8 mouse cellular contexts compared by ENCODE assay signal in genomic region chr7:27378431-27378830, GRCm38 (mm10). TPM values are rescaled to one million over a fixed set of nuclear protein-coding genes. Genes with fewer than 3 reads are reported as not detected.
DNase-seq lines count a peak whose midpoint lies in the region; TF ChIP-seq lines count a peak whose summit lies in the region.

No protein-coding gene starts in this region.

- H3K4me3 ChIP-seq in layer of hippocampus, adult 2 months, result no peak overlapping the region
- H3K4me3 ChIP-seq in MEL (ENCODE audit: control insufficient read depth in 1 of 2, insufficient read depth in 1 of 2, low read depth in 2 of 2, low read length in 2 of 2), result no peak overlapping the region

- H3K9me3 ChIP-seq in MEL (replicated peaks; ENCODE audit: insufficient read depth, low read length), result no peaks in the 10 kb centered on the region

- no peak overlapping the region for H3K27ac ChIP-seq in layer of hippocampus, adult 2 months
- no peak overlapping the region for H3K27ac ChIP-seq in MEL (ENCODE audit: control insufficient read depth, low read depth, low read length)

- no peak for TF ChIP-seq EP300 in MEL (IDR thresholded peaks at IDR 0.05; ENCODE audit: low read depth in 1 of 2, low read length in 2 of 2)

- H3K4me1 ChIP-seq in MEL (ENCODE audit: control insufficient read depth in 1 of 2, insufficient read depth in 2 of 2, low read length in 2 of 2), result peaks cover 0 to 3% of the 10 kb centered on the region in 2 experiments; a peak in 2 of 4 replicates

- no peaks in the 10 kb centered on the region; a peak in 1 of 4 replicates for H3K27me3 ChIP-seq in MEL (ENCODE audit: control insufficient read depth in 1 of 2, insufficient read depth in 2 of 2, low read length in 2 of 2)

- TF ChIP-seq POLR2A in MEL (IDR thresholded peaks at IDR 0.05; ENCODE audit: control insufficient read depth in 1 of 2, insufficient read depth in 1 of 2, low read depth in 1 of 2, low read length in 2 of 2, poor library complexity in 1 of 2), result no peak

- H3K9ac ChIP-seq in MEL (ENCODE audit: control insufficient read depth, low read depth, low read length, poor library complexity, severe bottlenecking), result no peak overlapping the region

- no peaks in the 10 kb centered on the region for H3K79me2 ChIP-seq in MEL (ENCODE audit: control insufficient read depth, insufficient read depth, low read length, poor library complexity)

- no peak for DNase-seq in layer of hippocampus, adult 2 months (ENCODE audit: low spot score in 2 of 2)
- DNase-seq in layer of hippocampus, adult 8-10 months (ENCODE audit: low spot score in 2 of 2), result no peak
- DNase-seq in MEL (ENCODE audit: low read depth, low spot score), result peak; percentile 72
- DNase-seq in embryo, embryonic 11 days, result peak; percentile 65
- peak; percentile 51 for DNase-seq in lung, postnatal 25 days (ENCODE audit: low spot score)
- no peak for DNase-seq in neural tube, embryonic 10.5 days (ENCODE audit: extremely low spot score, low spot score)
- DNase-seq in adrenal gland, adult 18-20 months (ENCODE audit: low spot score in 2 of 2), result no peak
- no peak for DNase-seq in gastrocnemius, postnatal 10 days

- TF ChIP-seq CTCF in layer of hippocampus, adult 2 months (conservative IDR thresholded peaks at IDR 0.05), result peak; percentile 81
- peak; percentile 58 to 69 (median 66) for TF ChIP-seq CTCF in MEL (IDR thresholded peaks at IDR 0.05 in 2 of 3, conservative IDR thresholded peaks at IDR 0.05 in 1 of 3; ENCODE audit: control insufficient read depth in 1 of 3, insufficient read depth in 1 of 3, low read depth in 2 of 3, low read length in 3 of 3, poor library complexity in 1 of 3, severe bottlenecking in 1 of 3)

- peak; percentile 22 for TF ChIP-seq RAD21 in MEL (IDR thresholded peaks at IDR 0.05; ENCODE audit: low read depth, low read length)

- H3K36me3 ChIP-seq in MEL (ENCODE audit: control insufficient read depth in 1 of 2, insufficient read depth in 2 of 2, low read length in 2 of 2), result peaks cover 0 to 5% of the 10 kb centered on the region in 2 experiments; a peak in 2 of 4 replicates

TF ChIP-seq in MEL, 35 proteins besides CTCF, POLR2A, EP300 and RAD21:
- TF ChIP-seq SIN3A (IDR thresholded peaks at IDR 0.05; ENCODE audit: low read length) (no peak), USF2 (IDR thresholded peaks at IDR 0.05; ENCODE audit: borderline replicate concordance in 1 of 2, insufficient read depth in 1 of 2, low read depth in 1 of 2, low read length in 2 of 2) (no peak), MAZ (IDR thresholded peaks at IDR 0.05; ENCODE audit: low read depth, low read length) (no peak), ETS1 (IDR thresholded peaks at IDR 0.05; ENCODE audit: low read depth, low read length) (no peak), JUND (IDR thresholded peaks at IDR 0.05; ENCODE audit: low read depth, low read length) (no peak), MYC (IDR thresholded peaks at IDR 0.05; ENCODE audit: low read depth, low read length) (no peak), ELF1 (IDR thresholded peaks at IDR 0.05; ENCODE audit: low read depth, low read length) (no peak), NRF1 (IDR thresholded peaks at IDR 0.05; ENCODE audit: insufficient read depth, low read depth, low read length, poor library complexity, severe bottlenecking) (no peak), CHD2 (IDR thresholded peaks at IDR 0.05; ENCODE audit: low read length) (no peak), KAT2A (conservative IDR thresholded peaks at IDR 0.05; ENCODE audit: low read depth, low read length) (no peak), TCF12 (IDR thresholded peaks at IDR 0.05; ENCODE audit: low read depth, low read length) (no peak)

RNA-seq across cellular contexts. Expression of gene Gm20479, which starts 21.2 kb away (rescaled TPM):
- not detected for total RNA-seq in layer of hippocampus, adult 2 months (2021)
- total RNA-seq in layer of hippocampus, adult 8-10 months (2022), result not detected
- total RNA-seq in MEL (2012; rRNA removed), result 0.42 TPM in 1 of 2 replicates, not detected in the other
- 1 to 10 TPM in 1 of 2 experiments, not detected in 1; 2.7 TPM for polyA plus RNA-seq in MEL (2012; ENCODE audit: insufficient read depth in 1 of 2, insufficient read length in 2 of 2, low read depth in 1 of 2, low replicate concordance in 2 of 2, missing spikeins in 1 of 2)
- 1 to 10 TPM in 1 of 2 experiments, not detected in 1; 1.7 TPM for total RNA-seq in adrenal gland, adult 18-20 months (2021)
- not detected for total RNA-seq in gastrocnemius, postnatal 10 days (2021)

RNA-seq across cellular contexts. Expression of gene Shkbp1, which starts 22.6 kb away (rescaled TPM):
- total RNA-seq in layer of hippocampus, adult 2 months (2021), result 10 to 100 TPM; 29.4 to 42.9 TPM
- 10 to 100 TPM; 29.6 to 49.1 (median 34.1) TPM for total RNA-seq in layer of hippocampus, adult 8-10 months (2022)
- total RNA-seq in MEL (2012; rRNA removed), result 24.2 and 25.4 TPM in 2 replicates
- polyA plus RNA-seq in MEL (2012; ENCODE audit: insufficient read depth in 1 of 2, insufficient read length in 2 of 2, low read depth in 1 of 2, low replicate concordance in 2 of 2, missing spikeins in 1 of 2), result 10 to 100 TPM in 1 of 2 experiments, not detected in 1; 77.0 TPM
- total RNA-seq in adrenal gland, adult 18-20 months (2021), result 10 to 100 TPM; 18.3 to 19.4 TPM
- 1 to 10 TPM; 6.1 to 8.1 TPM for total RNA-seq in gastrocnemius, postnatal 10 days (2021)

RNA-seq across cellular contexts. Expression of gene Ltbp4, which starts 40.9 kb away (rescaled TPM):
- 10 to 100 TPM; 54.5 to 54.8 TPM for total RNA-seq in layer of hippocampus, adult 2 months (2021)
- 10 to 100 TPM; 48.5 to 59.4 (median 57.9) TPM for total RNA-seq in layer of hippocampus, adult 8-10 months (2022)
- total RNA-seq in MEL (2012; rRNA removed), result 2.2 and 2.9 TPM in 2 replicates
- 10 to 100 TPM in 1 of 2 experiments, not detected in 1; 14.2 TPM for polyA plus RNA-seq in MEL (2012; ENCODE audit: insufficient read depth in 1 of 2, insufficient read length in 2 of 2, low read depth in 1 of 2, low replicate concordance in 2 of 2, missing spikeins in 1 of 2)
- 10 to 100 TPM; 88.5 to 90.6 TPM for total RNA-seq in adrenal gland, adult 18-20 months (2021)
- 100 to 1,000 TPM; 131 to 165 TPM for total RNA-seq in gastrocnemius, postnatal 10 days (2021)

Comparison
In these comparisons a context has a peak if more than half of its experiments do, and no peak if none do; other contexts are left out.
1. DNase-seq: peak in MEL (single experiment), embryo, embryonic 11 days (single experiment) and lung, postnatal 25 days (single experiment); none in layer of hippocampus, adult 2 months (0 of 2), layer of hippocampus, adult 8-10 months (0 of 2), neural tube, embryonic 10.5 days (single experiment), adrenal gland, adult 18-20 months (0 of 2) and gastrocnemius, postnatal 10 days (single experiment).
2. RNA of gene Ltbp4, which starts 40.9 kb away (total RNA-seq): 131 to 165 TPM in gastrocnemius, postnatal 10 days, 88.5 to 90.6 TPM in adrenal gland, adult 18-20 months, 48.5 to 59.4 TPM in layer of hippocampus, adult 8-10 months and 54.5 to 54.8 TPM in layer of hippocampus, adult 2 months; 2.2 to 2.9 TPM in MEL; every median in the first group is over 10 times any median in the second.